Mouse (Mus musculus): ENCODE results near the gene Sipa1. TPM values are rescaled to one million over a fixed set of nuclear protein-coding genes. Genes with fewer than 3 reads are reported as not detected.
"Not testable (repeated sequence)": the region's sequence is repeated elsewhere in the genome, so short reads cannot be mapped to it uniquely, and the experiment has no call there.

The Sipa1 gene
- polyA plus RNA-seq, 1 experiment: 10.0 TPM

GRCm38 (mm10) chr19:5690343-5690735 is 26.8 kb upstream of the Sipa1 start:
- peaks cover 4% of the 10 kb centered on the region for H3K4me1 ChIP-seq (ENCODE audit: control insufficient read depth, insufficient read depth, insufficient read length, low read length)
- H3K4me3 ChIP-seq (ENCODE audit: insufficient read depth, low read depth, low read length): peak overlapping the region; percentile 92
- peak overlapping the region; percentile 93 for H3K27ac ChIP-seq (replicated peaks; ENCODE audit: low read depth, low read length)

- Histone ChIP-seq H3K4me3 (ENCODE audit: insufficient read depth, low read depth, low read length) (peak overlapping the region; percentile 92), H3K27ac (replicated peaks; ENCODE audit: low read depth, low read length) (peak overlapping the region; percentile 93), H3K4me1 (ENCODE audit: control insufficient read depth, insufficient read depth, insufficient read length, low read length) (peaks cover 4% of the 10 kb centered on the region)
Observed at GRCm38 (mm10) chr19:5689565-5690342, 26.2 kb upstream of the Sipa1 start.

- peak overlapping the region; percentile 80 for H3K27ac ChIP-seq (replicated peaks; ENCODE audit: low read depth, low read length)
- H3K4me3 ChIP-seq (ENCODE audit: insufficient read depth, low read depth, low read length): peak overlapping the region; percentile 92
- peaks cover 4% of the 10 kb centered on the region for H3K4me1 ChIP-seq (ENCODE audit: control insufficient read depth, insufficient read depth, insufficient read length, low read length)
Observed at GRCm38 (mm10) chr19:5689088-5689428, 25.6 kb upstream of the Sipa1 start.

- Histone ChIP-seq H3K27ac (replicated peaks; ENCODE audit: low read depth, low read length) (peak within 1 kb of the TSS; percentile 93), H3K4me3 (ENCODE audit: insufficient read depth, low read depth, low read length) (peak within 1 kb of the TSS; percentile 92), H3K4me1 (ENCODE audit: control insufficient read depth, insufficient read depth, insufficient read length, low read length) (no peaks in the 10 kb centered on the region; the same call in 1 of the 2 replicates)
Observed at GRCm38 (mm10) chr19:5688200-5689087, 24.9 kb upstream of the Sipa1 start, which contains the start of the genes Map3k11 and Pcnx3. TSS of gene Map3k11 (plus strand) at chr19:5688742. TSS of gene Pcnx3 (minus strand) at chr19:5688908.

- Histone ChIP-seq H3K27ac (replicated peaks; ENCODE audit: low read depth, low read length) (no peak overlapping the region), H3K4me3 (ENCODE audit: insufficient read depth, low read depth, low read length) (peak overlapping the region; percentile 71), H3K4me1 (ENCODE audit: control insufficient read depth, insufficient read depth, insufficient read length, low read length) (no peaks in the 10 kb centered on the region; the same call in 1 of the 2 replicates)
Observed at GRCm38 (mm10) chr19:5687738-5688137, 24.2 kb upstream of the Sipa1 start.

- peak overlapping the region; percentile 71 for H3K4me3 ChIP-seq (ENCODE audit: insufficient read depth, low read depth, low read length)
- not testable (repeated sequence) for H3K4me1 ChIP-seq (ENCODE audit: control insufficient read depth, insufficient read depth, insufficient read length, low read length); H3K27ac ChIP-seq (replicated peaks; ENCODE audit: low read depth, low read length)
Observed at GRCm38 (mm10) chr19:5686954-5687353, 23.4 kb upstream of the Sipa1 start.

GRCm38 (mm10) chr19:5686437-5686836 is 22.9 kb upstream of the Sipa1 start:
- no peak overlapping the region for H3K27ac ChIP-seq (replicated peaks; ENCODE audit: low read depth, low read length)
- H3K4me3 ChIP-seq (ENCODE audit: insufficient read depth, low read depth, low read length): no peak overlapping the region

GRCm38 (mm10) chr19:5685861-5686260 is 22.4 kb upstream of the Sipa1 start:
- no peaks in the 10 kb centered on the region; the same call in 1 of the 2 replicates for H3K4me1 ChIP-seq (ENCODE audit: control insufficient read depth, insufficient read depth, insufficient read length, low read length)
- H3K27ac ChIP-seq (replicated peaks; ENCODE audit: low read depth, low read length): no peak overlapping the region
- H3K4me3 ChIP-seq (ENCODE audit: insufficient read depth, low read depth, low read length): no peak overlapping the region

More at GRCm38 (mm10) chr19:5686437-5686836, 22.9 kb upstream of the Sipa1 start:
- H3K4me1 ChIP-seq (ENCODE audit: control insufficient read depth, insufficient read depth, insufficient read length, low read length): no peaks in the 10 kb centered on the region; the same call in 1 of the 2 replicates

GRCm38 (mm10) chr19:5685431-5685830 is 21.9 kb upstream of the Sipa1 start:
- Histone ChIP-seq H3K4me3 (ENCODE audit: insufficient read depth, low read depth, low read length) (no peak overlapping the region), H3K4me1 (ENCODE audit: control insufficient read depth, insufficient read depth, insufficient read length, low read length) (no peaks in the 10 kb centered on the region; the same call in 1 of the 2 replicates), H3K27ac (replicated peaks; ENCODE audit: low read depth, low read length) (no peak overlapping the region)

- Histone ChIP-seq H3K4me1 (ENCODE audit: control insufficient read depth, insufficient read depth, insufficient read length, low read length) (no peaks in the 10 kb centered on the region), H3K27ac (replicated peaks; ENCODE audit: low read depth, low read length) (no peak overlapping the region), H3K4me3 (ENCODE audit: insufficient read depth, low read depth, low read length) (no peak overlapping the region)
Observed at GRCm38 (mm10) chr19:5684985-5685384, 21.5 kb upstream of the Sipa1 start.

GRCm38 (mm10) chr19:5684236-5684635 is 20.7 kb upstream of the Sipa1 start:
- Histone ChIP-seq H3K4me3 (ENCODE audit: insufficient read depth, low read depth, low read length) (no peak overlapping the region), H3K4me1 (ENCODE audit: control insufficient read depth, insufficient read depth, insufficient read length, low read length) (no peaks in the 10 kb centered on the region), H3K27ac (replicated peaks; ENCODE audit: low read depth, low read length) (no peak overlapping the region)

GRCm38 (mm10) chr19:5680432-5680831 is 16.9 kb upstream of the Sipa1 start:
- Histone ChIP-seq H3K4me1 (ENCODE audit: control insufficient read depth, insufficient read depth, insufficient read length, low read length) (no peaks in the 10 kb centered on the region), H3K4me3 (ENCODE audit: insufficient read depth, low read depth, low read length) (no peak overlapping the region), H3K27ac (replicated peaks; ENCODE audit: low read depth, low read length) (no peak overlapping the region)

GRCm38 (mm10) chr19:5668372-5668771 is 4.9 kb upstream of the Sipa1 start:
- Histone ChIP-seq H3K4me3 (ENCODE audit: insufficient read depth, low read depth, low read length) (no peak overlapping the region), H3K27ac (replicated peaks; ENCODE audit: low read depth, low read length) (no peak overlapping the region), H3K4me1 (ENCODE audit: control insufficient read depth, insufficient read depth, insufficient read length, low read length) (no peaks in the 10 kb centered on the region)

- Histone ChIP-seq H3K27ac (replicated peaks; ENCODE audit: low read depth, low read length) (no peak overlapping the region), H3K4me3 (ENCODE audit: insufficient read depth, low read depth, low read length) (no peak overlapping the region), H3K4me1 (ENCODE audit: control insufficient read depth, insufficient read depth, insufficient read length, low read length) (peaks cover 7% of the 10 kb centered on the region; the same call in 1 of the 2 replicates)
Observed at GRCm38 (mm10) chr19:5666386-5666785, 2.9 kb upstream of the Sipa1 start.

GRCm38 (mm10) chr19:5665465-5665864 is 2.0 kb upstream of the Sipa1 start:
- no peak overlapping the region for H3K4me3 ChIP-seq (ENCODE audit: insufficient read depth, low read depth, low read length)
- H3K4me1 ChIP-seq (ENCODE audit: control insufficient read depth, insufficient read depth, insufficient read length, low read length): peaks cover 9% of the 10 kb centered on the region
- H3K27ac ChIP-seq (replicated peaks; ENCODE audit: low read depth, low read length): no peak overlapping the region

Data from brown adipose tissue, adult 24 weeks (tissue).